Mouse (Mus musculus) kidney, adult 2 months (tissue): ENCODE results near the gene Sergef.

Source experiments
- CTCF ChIP-seq: fragments of 200-500 bp; conservative IDR thresholded peaks from 2 replicates; pipeline ENCODE4 v1.5.1; 2011; ENCODE audit warnings: low read depth, mild to moderate bottlenecking, control low read depth, low read length, moderate library complexity, mixed read lengths; ENCODE audit not compliant: insufficient read depth, insufficient read length
- POLR2A ChIP-seq: fragments of 200-500 bp; IDR thresholded peaks from one replicate; pipeline ENCODE4 v1.6.1; 2011; ENCODE audit warnings: low read depth, low read length, control low read depth

GRCm38 (mm10) chr7:46473141-46473540, 166.5 kb downstream of the Sergef start:
- no peak for TF ChIP-seq POLR2A
- TF ChIP-seq CTCF = no peak
